Mouse (Mus musculus) brain, embryonic 14.5 days (tissue): ENCODE results near the gene Mt4.

Experiments
- CTCF ChIP-seq: fragments of 200-500 bp; IDR thresholded peaks from 2 replicates; pipeline ENCODE4 v1.5.1; 2012; ENCODE audit warnings: inconsistent platforms, mild to moderate bottlenecking, moderate library complexity, borderline replicate concordance; ENCODE audit not compliant: insufficient read depth, insufficient read length; ENCODE audit errors: extremely low read depth
- POLR2A ChIP-seq: fragments of 200-500 bp; IDR thresholded peaks from 2 replicates; pipeline ENCODE4 v1.6.1; 2012; ENCODE audit warnings: mild to moderate bottlenecking, inconsistent platforms, borderline replicate concordance; ENCODE audit not compliant: poor library complexity, insufficient read depth, insufficient read length, severe bottlenecking; ENCODE audit errors: extremely low read depth

DNA sequence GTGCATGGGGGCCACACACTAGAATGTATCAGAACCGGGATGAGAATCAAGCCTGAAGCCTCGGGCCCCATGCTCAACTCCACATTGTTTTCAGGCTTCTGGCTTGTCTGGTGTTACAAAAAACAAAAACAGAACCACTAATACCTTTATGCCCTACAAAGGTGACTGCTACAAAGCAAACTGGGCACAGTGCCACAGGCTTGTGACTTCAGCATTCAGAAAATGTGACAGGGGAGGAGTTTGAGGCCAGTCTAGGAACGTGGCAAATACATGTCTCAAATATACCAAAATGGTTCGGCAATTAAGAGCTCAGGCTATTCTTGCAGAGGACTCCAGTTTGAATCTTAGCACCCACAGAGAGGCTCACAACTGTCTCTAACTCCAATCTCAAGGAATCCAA is 19.1 kb downstream of the Mt4 start:
- TF ChIP-seq CTCF (no peak), POLR2A (no peak)
